Mouse (Mus musculus): Measurements from ENCODE around the gene Dhrs7. TPM values are rescaled to one million over a fixed set of nuclear protein-coding genes. Genes with fewer than 3 reads are reported as not detected.
A peak's percentile ranks its signal among the peaks of the same experiment; 100 is the strongest.

Dhrs7 gene
- polyA plus RNA-seq (2015; fragmentation: Nextera tagmentation; extraction: Ambion mirVana) = 12.8 and 14.0 TPM in 2 replicates

DNA sequence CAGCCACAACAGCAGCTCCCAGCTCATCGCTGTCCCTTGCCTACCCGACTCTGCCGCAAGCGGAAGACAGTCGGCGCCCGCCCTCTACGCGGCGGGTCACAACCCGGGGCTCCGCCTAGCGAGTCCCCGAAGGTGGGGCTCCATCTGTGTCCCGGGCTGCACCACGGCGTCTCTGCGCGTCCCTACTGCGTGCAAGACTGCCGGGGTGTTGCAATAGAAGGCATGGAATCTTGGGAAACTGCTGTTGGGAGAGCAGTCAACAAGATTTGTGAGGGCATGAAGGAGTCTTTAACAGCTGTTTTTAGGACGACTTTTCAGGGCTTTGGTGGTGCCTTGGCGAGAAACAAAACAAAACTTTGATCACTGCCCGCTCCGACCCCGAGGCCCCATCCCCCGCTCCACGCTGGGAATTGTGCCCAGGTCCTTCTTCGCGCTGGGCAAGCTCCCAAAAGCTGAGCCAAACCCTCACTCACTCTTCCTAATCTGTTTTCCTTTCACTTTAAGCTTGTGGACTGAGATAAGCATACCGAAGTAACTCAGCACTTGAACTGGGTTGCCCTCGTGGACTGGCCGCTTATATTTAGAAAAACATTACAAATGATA is at the start of gene Dhrs7:
TSS of gene Dhrs7 (minus strand) at position 175 of the 603 bp plus-strand sequence.
- H3K27me3 ChIP-seq (ENCODE audit: insufficient read depth, low read length) = no peaks in the 10 kb centered on the region
- 1% methylated on average over 33 of the region's 33 CpGs for WGBS
- ATAC-seq (replicated peaks; ENCODE audit: low FRiP score, low read depth) = peak; percentile 78

DNA sequence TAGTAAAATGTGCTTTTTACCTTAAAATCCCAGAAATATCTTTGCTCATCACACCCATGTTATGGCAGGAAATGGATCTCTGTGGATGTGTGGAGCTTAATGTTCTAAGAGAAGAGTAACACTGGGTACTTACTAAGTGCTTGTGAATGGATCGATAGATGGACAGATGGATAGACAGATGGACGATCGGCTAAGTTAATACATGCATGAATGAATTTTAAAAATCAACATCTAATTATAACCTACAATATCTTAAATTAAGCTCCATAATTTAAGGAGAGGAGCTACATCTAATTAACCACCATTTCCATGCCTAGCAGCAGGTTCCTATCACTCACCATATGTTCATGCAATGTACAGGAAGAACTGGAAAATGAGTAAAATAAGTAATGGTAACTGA is 45.3 kb upstream of the Dhrs7 start:
- H3K9ac ChIP-seq (ENCODE audit: low read depth, low read length) = no peak overlapping the region
- H3K9me3 ChIP-seq (replicated peaks; ENCODE audit: low read length) = no peaks in the 10 kb centered on the region
- H3K27me3 ChIP-seq (ENCODE audit: insufficient read depth, low read length) = no peaks in the 10 kb centered on the region
- no peak for DNase-seq (ENCODE audit: low spot score)
- H3K4me2 ChIP-seq (ENCODE audit: low read length) = no peak overlapping the region
- 96% methylated on average over 3 of the region's 3 CpGs for WGBS
- no peaks in the 10 kb centered on the region for H3K36me3 ChIP-seq (ENCODE audit: insufficient read depth, low read length)
- TF ChIP-seq CTCF (IDR thresholded peaks at IDR 0.05; ENCODE audit: low read depth) = no peak
- H3K27ac ChIP-seq = no peak overlapping the region
- H3K4me3 ChIP-seq (replicated peaks; ENCODE audit: low read depth, low read length) = no peak overlapping the region
- no peaks in the 10 kb centered on the region for H3K4me1 ChIP-seq (replicated peaks; ENCODE audit: insufficient read depth, low read length)
- no peak for ATAC-seq (replicated peaks; ENCODE audit: low FRiP score, low read depth)

More for the DNA sequence above, at the start of gene Dhrs7:
- H3K36me3 ChIP-seq (ENCODE audit: insufficient read depth, low read length) = no peaks in the 10 kb centered on the region
- H3K27ac ChIP-seq = peak within 1 kb of the TSS; percentile 47
- peak within 1 kb of the TSS; percentile 32 for H3K9ac ChIP-seq (ENCODE audit: low read depth, low read length)
- no peaks in the 10 kb centered on the region for H3K4me1 ChIP-seq (replicated peaks; ENCODE audit: insufficient read depth, low read length)
- TF ChIP-seq CTCF (IDR thresholded peaks at IDR 0.05; ENCODE audit: low read depth) = peak; percentile 41
- H3K4me2 ChIP-seq (ENCODE audit: low read length) = peak within 1 kb of the TSS; percentile 89
- H3K9me3 ChIP-seq (replicated peaks; ENCODE audit: low read length) = no peaks in the 10 kb centered on the region
- H3K4me3 ChIP-seq (replicated peaks; ENCODE audit: low read depth, low read length) = peak within 1 kb of the TSS; percentile 42
- peak; percentile 77 for DNase-seq (ENCODE audit: low spot score)

DNA sequence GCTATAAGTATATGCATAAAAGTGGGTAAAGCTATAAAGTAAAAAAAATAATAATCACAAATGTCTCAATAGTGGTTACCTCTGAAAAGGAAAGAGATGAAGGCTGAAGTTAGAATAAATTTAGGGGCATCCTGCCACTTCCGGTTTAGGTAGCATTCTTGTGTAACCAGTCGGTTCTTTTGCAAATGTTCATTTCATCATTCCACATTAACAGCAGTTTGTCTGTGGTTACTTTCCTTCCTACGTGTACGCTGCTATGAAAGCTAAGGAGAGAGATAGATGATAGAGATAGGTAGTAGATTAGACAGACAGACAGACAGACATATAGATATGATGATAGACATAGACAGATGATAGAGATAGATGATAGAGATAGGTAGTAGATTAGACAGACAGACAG is 39.4 kb upstream of the Dhrs7 start:
- Histone ChIP-seq H3K9ac (ENCODE audit: low read depth, low read length) (no peak overlapping the region), H3K36me3 (ENCODE audit: insufficient read depth, low read length) (no peaks in the 10 kb centered on the region), H3K4me2 (ENCODE audit: low read length) (no peak overlapping the region), H3K4me3 (replicated peaks; ENCODE audit: low read depth, low read length) (no peak overlapping the region), H3K27me3 (ENCODE audit: insufficient read depth, low read length) (no peaks in the 10 kb centered on the region), H3K9me3 (replicated peaks; ENCODE audit: low read length) (no peaks in the 10 kb centered on the region), H3K27ac (no peak overlapping the region), H3K4me1 (replicated peaks; ENCODE audit: insufficient read depth, low read length) (no peaks in the 10 kb centered on the region)
- no peak for TF ChIP-seq CTCF (IDR thresholded peaks at IDR 0.05; ENCODE audit: low read depth)
- DNase-seq (ENCODE audit: low spot score) = no peak
- no peak for ATAC-seq (replicated peaks; ENCODE audit: low FRiP score, low read depth)
- WGBS = 91% methylated on average over 4 of the region's 4 CpGs

DNA sequence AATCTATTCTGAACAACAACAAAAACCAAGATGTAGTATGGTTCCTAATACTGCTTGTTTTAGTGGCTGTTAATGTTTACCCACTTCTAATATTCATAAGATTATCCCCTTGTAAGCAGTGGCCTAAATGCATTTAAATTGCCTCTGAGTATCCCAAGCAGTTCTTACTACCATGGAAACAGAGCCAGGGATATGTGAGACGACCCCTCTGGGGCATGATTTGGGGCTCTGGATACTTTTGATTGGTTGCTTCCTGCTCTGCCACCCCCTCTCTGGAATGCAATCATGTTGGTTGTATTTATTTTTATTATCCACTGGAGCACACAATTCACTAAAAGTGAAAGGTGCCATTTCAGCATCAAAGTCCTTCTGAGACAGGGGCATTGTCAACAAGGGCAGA is 35.3 kb upstream of the Dhrs7 start:
- no peak for DNase-seq (ENCODE audit: low spot score)
- Histone ChIP-seq H3K4me3 (replicated peaks; ENCODE audit: low read depth, low read length) (no peak overlapping the region), H3K9me3 (replicated peaks; ENCODE audit: low read length) (no peaks in the 10 kb centered on the region), H3K27ac (no peak overlapping the region), H3K4me1 (replicated peaks; ENCODE audit: insufficient read depth, low read length) (no peaks in the 10 kb centered on the region), H3K9ac (ENCODE audit: low read depth, low read length) (no peak overlapping the region), H3K4me2 (ENCODE audit: low read length) (no peak overlapping the region), H3K27me3 (ENCODE audit: insufficient read depth, low read length) (no peaks in the 10 kb centered on the region), H3K36me3 (ENCODE audit: insufficient read depth, low read length) (no peaks in the 10 kb centered on the region)
- ATAC-seq (replicated peaks; ENCODE audit: low FRiP score, low read depth) = no peak
- TF ChIP-seq CTCF (IDR thresholded peaks at IDR 0.05; ENCODE audit: low read depth) = no peak
- 19% methylated on average over 1 of the region's 1 CpGs for WGBS

DNA sequence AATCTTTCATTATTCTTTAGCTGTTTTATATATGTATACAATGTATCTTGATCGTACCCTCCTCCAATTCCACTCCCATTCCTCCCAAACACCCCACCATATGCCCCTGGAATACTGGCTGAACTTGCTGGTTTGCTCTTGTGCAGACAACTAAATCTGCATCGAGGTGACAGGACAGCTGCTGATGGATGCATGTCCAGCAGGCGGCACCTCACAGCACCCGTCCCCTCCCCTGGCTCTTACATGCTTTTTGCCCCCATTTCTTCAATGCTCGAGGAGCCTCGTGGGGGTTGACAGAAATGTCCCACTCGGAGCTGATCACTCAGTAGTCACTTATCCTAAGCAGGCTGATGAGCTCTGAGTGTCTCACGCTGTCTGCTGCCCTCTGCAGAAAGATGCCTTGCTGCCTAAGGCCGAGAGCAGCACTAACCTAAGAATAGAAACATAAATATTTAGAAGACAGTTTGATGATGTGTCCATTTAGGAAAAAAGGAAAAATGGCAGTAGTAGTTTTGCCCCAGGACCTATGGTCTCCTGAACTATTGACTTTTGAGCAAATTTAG is 30.3 kb upstream of the Dhrs7 start:
- Histone ChIP-seq H3K27me3 (ENCODE audit: insufficient read depth, low read length) (no peaks in the 10 kb centered on the region), H3K4me1 (replicated peaks; ENCODE audit: insufficient read depth, low read length) (no peaks in the 10 kb centered on the region), H3K9ac (ENCODE audit: low read depth, low read length) (no peak overlapping the region), H3K27ac (no peak overlapping the region), H3K4me3 (replicated peaks; ENCODE audit: low read depth, low read length) (no peak overlapping the region), H3K4me2 (ENCODE audit: low read length) (no peak overlapping the region), H3K36me3 (ENCODE audit: insufficient read depth, low read length) (no peaks in the 10 kb centered on the region), H3K9me3 (replicated peaks; ENCODE audit: low read length) (no peaks in the 10 kb centered on the region)
- ATAC-seq (replicated peaks; ENCODE audit: low FRiP score, low read depth) = no peak
- DNase-seq (ENCODE audit: low spot score) = peak; percentile 7
- 41% methylated on average over 9 of the region's 9 CpGs for WGBS
- peak; percentile 39; the same call in 1 of the 2 replicates for TF ChIP-seq CTCF (IDR thresholded peaks at IDR 0.05; ENCODE audit: low read depth)

DNA sequence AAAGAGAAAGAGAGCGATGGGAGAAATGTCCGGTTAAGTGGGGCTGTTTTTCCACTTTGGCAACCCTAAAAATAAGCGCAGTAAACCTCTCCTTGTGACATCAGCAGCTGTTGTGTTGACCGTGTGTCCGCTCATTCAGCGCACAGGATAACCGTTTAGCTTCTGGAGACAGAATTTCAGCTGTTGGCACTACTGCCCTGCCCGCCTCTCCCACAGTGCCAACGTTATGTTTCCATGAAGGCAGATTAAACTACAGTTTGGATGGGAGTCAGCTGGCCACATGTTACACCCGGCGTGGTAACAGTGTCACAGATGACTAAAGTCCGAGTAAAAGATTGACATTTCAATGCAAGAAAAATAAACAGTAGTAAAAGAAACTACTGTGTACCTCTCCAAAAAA is 29.7 kb upstream of the Dhrs7 start:
- no peak overlapping the region for H3K27ac ChIP-seq
- no peak for TF ChIP-seq CTCF (IDR thresholded peaks at IDR 0.05; ENCODE audit: low read depth)
- H3K4me3 ChIP-seq (replicated peaks; ENCODE audit: low read depth, low read length) = no peak overlapping the region
- no peaks in the 10 kb centered on the region for H3K36me3 ChIP-seq (ENCODE audit: insufficient read depth, low read length)
- no peaks in the 10 kb centered on the region for H3K4me1 ChIP-seq (replicated peaks; ENCODE audit: insufficient read depth, low read length)
- H3K9ac ChIP-seq (ENCODE audit: low read depth, low read length) = no peak overlapping the region
- WGBS = 52% methylated on average over 12 of the region's 12 CpGs
- H3K9me3 ChIP-seq (replicated peaks; ENCODE audit: low read length) = no peaks in the 10 kb centered on the region
- DNase-seq (ENCODE audit: low spot score) (no peak), ATAC-seq (replicated peaks; ENCODE audit: low FRiP score, low read depth) (no peak)
- H3K4me2 ChIP-seq (ENCODE audit: low read length) = no peak overlapping the region
- no peaks in the 10 kb centered on the region for H3K27me3 ChIP-seq (ENCODE audit: insufficient read depth, low read length)
